Comparison of ENCODE assay signal across 19 mouse cellular contexts in genomic region chr11:100137693-100138092, GRCm38 (mm10). TPM values are rescaled to one million over a fixed set of nuclear protein-coding genes. Genes with fewer than 3 reads are reported as not detected.
DNase-seq lines count a peak whose midpoint lies in the region; ATAC-seq and TF ChIP-seq lines count a peak whose summit lies in the region.
"Had no signal": no experiment of that assay in that cellular context is flagged by ENCODE, and none has a peak within 500 bp of the region (broad histone marks: within the 10 kb centered on the region; RNA-seq: fewer than 3 reads in every experiment).

No protein-coding gene starts in this region.

- DNase-seq in kidney, adult 9 months = no peak
- DNase-seq in urinary bladder, adult 18-20 months (ENCODE audit: low spot score in 2 of 2) = no peak
- no peak for DNase-seq in adrenal gland, adult 18-20 months (ENCODE audit: low spot score in 2 of 2)
- DNase-seq: cerebellum, adult 18-20 months; layer of hippocampus, adult 9-11 months; thymus, adult 2 months had no signal

- no peak for TF ChIP-seq CTCF in intestine, postnatal 0 days (IDR thresholded peaks at IDR 0.05; ENCODE audit: low read depth)

- H3K4me1 ChIP-seq in kidney, embryonic 15.5 days = peaks cover 52% of the 10 kb centered on the region
- H3K4me1 ChIP-seq in neural tube, embryonic 12.5 days = peaks cover 11% of the 10 kb centered on the region; the same call in 1 of the 2 replicates
- peaks cover 7% of the 10 kb centered on the region for H3K4me1 ChIP-seq in neural tube, embryonic 15.5 days
- peaks cover 6% of the 10 kb centered on the region; the same call in 1 of the 2 replicates for H3K4me1 ChIP-seq in intestine, postnatal 0 days (replicated peaks; ENCODE audit: control insufficient read depth, insufficient read depth, low read length)

- H3K27me3 ChIP-seq in kidney, embryonic 15.5 days = peaks cover 12% of the 10 kb centered on the region
- 0 out of 2 replicates have a peak, but pooled peaks cover 4% of the 10 kb centered on the region for H3K27me3 ChIP-seq in neural tube, embryonic 12.5 days (replicated peaks)
- no peaks in the 10 kb centered on the region for H3K27me3 ChIP-seq in neural tube, embryonic 15.5 days (replicated peaks)
- no peaks in the 10 kb centered on the region for H3K27me3 ChIP-seq in intestine, postnatal 0 days (replicated peaks; ENCODE audit: control insufficient read depth, insufficient read depth, low read length)
- H3K27me3 ChIP-seq: lung, embryonic 15.5 days had no signal

- WGBS in kidney, embryonic 15.5 days = 10% methylated on average over 5 of the region's 5 CpGs
- WGBS in neural tube, embryonic 12.5 days = 29% methylated on average over 5 of the region's 5 CpGs
- 23% methylated on average over 5 of the region's 5 CpGs for WGBS in neural tube, embryonic 15.5 days
- WGBS in intestine, postnatal 0 days = 22% methylated on average over 5 of the region's 5 CpGs

- H3K4me3 ChIP-seq in kidney, embryonic 15.5 days (replicated peaks) = no peak overlapping the region
- no peak overlapping the region for H3K4me3 ChIP-seq in neural tube, embryonic 12.5 days
- no peak overlapping the region for H3K4me3 ChIP-seq in neural tube, embryonic 15.5 days (replicated peaks)
- no peak overlapping the region for H3K4me3 ChIP-seq in intestine, postnatal 0 days (ENCODE audit: low read depth, low read length)
- H3K4me3 ChIP-seq: lung, embryonic 15.5 days had no signal

- H3K9me3 ChIP-seq in kidney, embryonic 15.5 days (replicated peaks) = no peaks in the 10 kb centered on the region
- no peaks in the 10 kb centered on the region for H3K9me3 ChIP-seq in neural tube, embryonic 12.5 days
- no peaks in the 10 kb centered on the region for H3K9me3 ChIP-seq in neural tube, embryonic 15.5 days (replicated peaks)
- H3K9me3 ChIP-seq in intestine, postnatal 0 days (ENCODE audit: control insufficient read depth) = no peaks in the 10 kb centered on the region
- H3K9me3 ChIP-seq: lung, embryonic 15.5 days had no signal

- no peaks in the 10 kb centered on the region for H3K36me3 ChIP-seq in kidney, embryonic 15.5 days
- no peaks in the 10 kb centered on the region for H3K36me3 ChIP-seq in neural tube, embryonic 12.5 days
- no peaks in the 10 kb centered on the region for H3K36me3 ChIP-seq in neural tube, embryonic 15.5 days
- no peaks in the 10 kb centered on the region for H3K36me3 ChIP-seq in intestine, postnatal 0 days (ENCODE audit: control insufficient read depth, insufficient read depth)
- H3K36me3 ChIP-seq: lung, embryonic 15.5 days had no signal

- H3K9ac ChIP-seq in kidney, embryonic 15.5 days = no peak overlapping the region
- no peak overlapping the region for H3K9ac ChIP-seq in neural tube, embryonic 12.5 days
- no peak overlapping the region for H3K9ac ChIP-seq in neural tube, embryonic 15.5 days (replicated peaks)
- H3K9ac ChIP-seq in intestine, postnatal 0 days (ENCODE audit: low read depth, low read length) = no peak overlapping the region
- H3K9ac ChIP-seq: lung, embryonic 15.5 days had no signal

- no peak overlapping the region for H3K4me2 ChIP-seq in kidney, embryonic 15.5 days
- H3K4me2 ChIP-seq in neural tube, embryonic 12.5 days (replicated peaks) = 0 out of 2 replicates have a peak overlapping the region, but pooled peaks have one; percentile 2
- no peak overlapping the region for H3K4me2 ChIP-seq in neural tube, embryonic 15.5 days
- no peak overlapping the region for H3K4me2 ChIP-seq in intestine, postnatal 0 days (replicated peaks; ENCODE audit: low read depth)
- H3K4me2 ChIP-seq: lung, embryonic 15.5 days had no signal

- H3K27ac ChIP-seq in kidney, embryonic 15.5 days = 0 out of 2 replicates have a peak overlapping the region, but pooled peaks have one; percentile 0
- no peak overlapping the region for H3K27ac ChIP-seq in neural tube, embryonic 12.5 days
- no peak overlapping the region for H3K27ac ChIP-seq in neural tube, embryonic 15.5 days (replicated peaks)
- peak overlapping the region; percentile 50; the same call in 1 of the 2 replicates for H3K27ac ChIP-seq in intestine, postnatal 0 days (ENCODE audit: low read depth, low read length)
- H3K27ac ChIP-seq: hindbrain, postnatal 0 days; lung, embryonic 15.5 days had no signal

- ATAC-seq in kidney, embryonic 15.5 days (replicated peaks; ENCODE audit: low FRiP score) = peak; percentile 69
- no peak; the same call in 1 of the 2 replicates for ATAC-seq in neural tube, embryonic 12.5 days (ENCODE audit: low FRiP score, low read depth)
- no peak for ATAC-seq in neural tube, embryonic 15.5 days (ENCODE audit: low FRiP score)
- peak; percentile 32 for ATAC-seq in intestine, postnatal 0 days
- ATAC-seq: CD4-positive, CD25-positive, alpha-beta regulatory T cell, adult 4 months; hindbrain, postnatal 0 days had no signal

RNA-seq across cellular contexts. Expression of gene Krt15, which starts 2.0 kb away (rescaled TPM):
- polyA plus RNA-seq in kidney, embryonic 15.5 days (2015; fragmentation: Nextera tagmentation; extraction: Ambion mirVana) = 5.0 and 14.8 TPM in 2 replicates
- polyA plus RNA-seq in neural tube, embryonic 12.5 days (2016; fragmentation: Nextera tagmentation; extraction: Ambion mirVana) = 8.0 and 8.5 TPM in 2 replicates
- polyA plus RNA-seq in neural tube, embryonic 15.5 days (2015; fragmentation: Nextera tagmentation; extraction: Ambion mirVana) = 3.9 and 4.1 TPM in 2 replicates
- polyA plus RNA-seq in intestine, postnatal 0 days (2015; fragmentation: Nextera tagmentation; extraction: Ambion mirVana) = 1.2 and 1.5 TPM in 2 replicates
- not detected for total RNA-seq in adrenal gland, adult 18-20 months (2021)
- total RNA-seq: granulocyte monocyte progenitor cell, adult 5-6 weeks; left cerebral cortex, postnatal 14 days; liver, adult 2 months; megakaryocyte, adult 5-6 weeks had no signal
- polyA plus RNA-seq: CD4-positive, CD25-positive, alpha-beta regulatory T cell, adult 4 months; liver, adult 2 months; spleen, adult 2 months had no signal

RNA-seq across cellular contexts. Expression of gene Krt19, which starts 10.8 kb away (rescaled TPM):
- polyA plus RNA-seq in kidney, embryonic 15.5 days (2015; fragmentation: Nextera tagmentation; extraction: Ambion mirVana) = 69.7 and 75.3 TPM in 2 replicates
- 3.4 and 3.7 TPM in 2 replicates for polyA plus RNA-seq in neural tube, embryonic 12.5 days (2016; fragmentation: Nextera tagmentation; extraction: Ambion mirVana)
- 4.5 and 57.6 TPM in 2 replicates for polyA plus RNA-seq in neural tube, embryonic 15.5 days (2015; fragmentation: Nextera tagmentation; extraction: Ambion mirVana)
- polyA plus RNA-seq in intestine, postnatal 0 days (2015; fragmentation: Nextera tagmentation; extraction: Ambion mirVana) = 491 and 533 TPM in 2 replicates
- 1 to 10 TPM; 2.2 to 5.9 TPM for total RNA-seq in adrenal gland, adult 18-20 months (2021)
- total RNA-seq: granulocyte monocyte progenitor cell, adult 5-6 weeks; megakaryocyte, adult 5-6 weeks had no signal
- polyA plus RNA-seq: CD4-positive, CD25-positive, alpha-beta regulatory T cell, adult 4 months had no signal

RNA-seq across cellular contexts. Expression of gene Krt13, which starts 16.3 kb away (rescaled TPM):
- polyA plus RNA-seq in kidney, embryonic 15.5 days (2015; fragmentation: Nextera tagmentation; extraction: Ambion mirVana) = 0.51 and 0.57 TPM in 2 replicates
- 0.23 and 0.52 TPM in 2 replicates for polyA plus RNA-seq in neural tube, embryonic 12.5 days (2016; fragmentation: Nextera tagmentation; extraction: Ambion mirVana)
- polyA plus RNA-seq in neural tube, embryonic 15.5 days (2015; fragmentation: Nextera tagmentation; extraction: Ambion mirVana) = 0.24 and 0.37 TPM in 2 replicates
- polyA plus RNA-seq in intestine, postnatal 0 days (2015; fragmentation: Nextera tagmentation; extraction: Ambion mirVana) = not detected in 2 replicates
- not detected for total RNA-seq in adrenal gland, adult 18-20 months (2021)
- total RNA-seq: granulocyte monocyte progenitor cell, adult 5-6 weeks; hindbrain, postnatal 0 days; left cerebral cortex, postnatal 14 days; liver, adult 2 months; megakaryocyte, adult 5-6 weeks had no signal
- polyA plus RNA-seq: CD4-positive, CD25-positive, alpha-beta regulatory T cell, adult 4 months; hindbrain, postnatal 0 days; liver, adult 2 months had no signal

RNA-seq across cellular contexts. Expression of gene Krt36, which starts 32.3 kb away (rescaled TPM):
- 0.86 and 1.2 TPM in 2 replicates for polyA plus RNA-seq in kidney, embryonic 15.5 days (2015; fragmentation: Nextera tagmentation; extraction: Ambion mirVana)
- not detected in 2 replicates for polyA plus RNA-seq in neural tube, embryonic 12.5 days (2016; fragmentation: Nextera tagmentation; extraction: Ambion mirVana)
- 0.14 TPM in 1 of 2 replicates, not detected in the other for polyA plus RNA-seq in neural tube, embryonic 15.5 days (2015; fragmentation: Nextera tagmentation; extraction: Ambion mirVana)
- polyA plus RNA-seq in intestine, postnatal 0 days (2015; fragmentation: Nextera tagmentation; extraction: Ambion mirVana) = 0.09 and 0.16 TPM in 2 replicates
- under 1 TPM; 0.43 to 0.51 TPM for total RNA-seq in adrenal gland, adult 18-20 months (2021)
- total RNA-seq: hindbrain, postnatal 0 days; left cerebral cortex, postnatal 14 days; liver, adult 2 months; megakaryocyte, adult 5-6 weeks had no signal
- polyA plus RNA-seq: CD4-positive, CD25-positive, alpha-beta regulatory T cell, adult 4 months; heart, embryonic 16.5 days; liver, adult 2 months; spleen, adult 2 months had no signal

RNA-seq across cellular contexts. Expression of gene Krt35, which starts 41.7 kb away (rescaled TPM):
- not detected in 2 replicates for polyA plus RNA-seq in kidney, embryonic 15.5 days (2015; fragmentation: Nextera tagmentation; extraction: Ambion mirVana)
- polyA plus RNA-seq in neural tube, embryonic 12.5 days (2016; fragmentation: Nextera tagmentation; extraction: Ambion mirVana) = not detected in 2 replicates
- polyA plus RNA-seq in neural tube, embryonic 15.5 days (2015; fragmentation: Nextera tagmentation; extraction: Ambion mirVana) = 0.09 TPM in 1 of 2 replicates, not detected in the other
- 0.26 and 0.44 TPM in 2 replicates for polyA plus RNA-seq in intestine, postnatal 0 days (2015; fragmentation: Nextera tagmentation; extraction: Ambion mirVana)
- total RNA-seq in adrenal gland, adult 18-20 months (2021) = not detected
- total RNA-seq: granulocyte monocyte progenitor cell, adult 5-6 weeks; left cerebral cortex, postnatal 14 days; liver, adult 2 months; megakaryocyte, adult 5-6 weeks had no signal
- polyA plus RNA-seq: CD4-positive, CD25-positive, alpha-beta regulatory T cell, adult 4 months; heart, embryonic 16.5 days; liver, adult 2 months; lung, embryonic 15.5 days; spleen, adult 2 months had no signal

Comparison
In these comparisons a context has a peak if more than half of its experiments do, and no peak if none do; other contexts are left out.
1. ATAC-seq: peak in kidney, embryonic 15.5 days (single experiment) and intestine, postnatal 0 days (single experiment); none in neural tube, embryonic 12.5 days (single experiment) and neural tube, embryonic 15.5 days (single experiment).
2. H3K27ac ChIP-seq: peak in kidney, embryonic 15.5 days (single experiment) and intestine, postnatal 0 days (single experiment); none in neural tube, embryonic 12.5 days (single experiment) and neural tube, embryonic 15.5 days (single experiment).